Mouse (Mus musculus) cerebellum, adult 2 months (tissue): ENCODE results near the gene Ccdc149.

Experiments
- CTCF ChIP-seq: fragments of 200-500 bp; IDR thresholded peaks from 2 replicates; pipeline ENCODE4 v1.5.1; 2011; ENCODE audit warnings: low read depth, mild to moderate bottlenecking, control low read depth, low read length, moderate library complexity, borderline replicate concordance; ENCODE audit not compliant: insufficient read depth
- POLR2A ChIP-seq: fragments of 200-500 bp; IDR thresholded peaks from 2 replicates; pipeline ENCODE4 v1.6.1; 2011; ENCODE audit warnings: low read length, control low read depth, borderline replicate concordance; ENCODE audit not compliant: insufficient read depth

DNA sequence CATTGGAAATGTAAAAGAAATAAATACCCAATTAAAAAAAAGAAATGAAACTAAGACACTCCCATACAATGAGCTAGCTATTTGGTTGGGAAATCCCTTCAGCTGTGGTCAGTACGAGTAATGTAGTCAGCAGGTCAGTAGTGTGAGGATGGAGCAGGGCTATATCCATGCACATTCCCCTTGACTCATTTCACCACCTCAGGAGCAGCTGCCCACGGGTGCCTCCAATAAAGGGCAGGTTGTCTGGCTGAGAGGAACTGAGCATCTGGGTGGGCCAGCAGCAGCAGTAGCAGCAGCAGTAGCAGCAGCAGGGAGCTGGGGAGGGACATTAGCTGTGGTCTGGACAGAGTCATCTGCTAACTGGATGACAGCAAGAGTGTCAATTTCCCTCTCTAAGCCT is 85.3 kb downstream of the Ccdc149 start:
- TF ChIP-seq CTCF (no peak), POLR2A (no peak)
